In genomic region chr10:64030901-64031300, GRCm38 (mm10) we compare ENCODE assay signal across 28 mouse cellular contexts. TPM values are rescaled to one million over a fixed set of nuclear protein-coding genes. Genes with fewer than 3 reads are reported as not detected.
DNase-seq lines count a peak whose midpoint lies in the region; ATAC-seq and TF ChIP-seq lines count a peak whose summit lies in the region.
"Had no signal": no experiment of that assay in that cellular context is flagged by ENCODE, and none has a peak within 500 bp of the region (broad histone marks: within the 10 kb centered on the region; RNA-seq: fewer than 3 reads in every experiment).

No protein-coding gene starts in this region.

- no peak for TF ChIP-seq EP300 in lung, postnatal 0 days (IDR thresholded peaks at IDR 0.05)

- no peak for ATAC-seq in lung, postnatal 0 days
- ATAC-seq: CD4-positive, CD25-positive, alpha-beta regulatory T cell, adult 4 months; forebrain, embryonic 15.5 days; hindbrain, postnatal 0 days; inflammation-experienced regulatory T-cells, adult 6 months; intestine, embryonic 16.5 days had no signal

- peaks cover 7% of the 10 kb centered on the region; the same call in 1 of the 2 replicates for H3K4me1 ChIP-seq in cerebellum, adult 2 months (ENCODE audit: control insufficient read depth, insufficient read depth, low read length)
- H3K4me1 ChIP-seq in lung, postnatal 0 days (ENCODE audit: insufficient read depth, low read depth, low read length): no peaks in the 10 kb centered on the region
- H3K4me1 ChIP-seq: embryonic facial prominence, embryonic 10.5 days; embryonic facial prominence, embryonic 13.5 days; forebrain, embryonic 12.5 days; forebrain, embryonic 15.5 days; heart, embryonic 10.5 days; heart, embryonic 13.5 days had no signal

- peak; percentile 52 to 73 for DNase-seq in cerebellum, adult 2 months
- no peak for DNase-seq in cerebellum, postnatal 4 days (ENCODE audit: low spot score in 2 of 2)
- peak; percentile 48 for DNase-seq in cerebellum, adult 9-11 months
- DNase-seq in cerebellum, postnatal 25 days: peak; percentile 46 to 67
- no peak for DNase-seq in urinary bladder, postnatal 4 days (ENCODE audit: low spot score in 2 of 2)
- no peak for DNase-seq in lung, postnatal 0 days (ENCODE audit: low spot score)
- DNase-seq: adrenal gland, adult 2 months; adrenal gland, postnatal 14 days; embryo, embryonic 11 days; gastrocnemius, postnatal 10 days; gastrocnemius, postnatal 36 days; heart, adult 2 months; heart, postnatal 14 days; heart, postnatal 4 days; kidney, adult 18-20 months had no signal

- no peak for TF ChIP-seq POLR2A in cerebellum, adult 2 months (IDR thresholded peaks at IDR 0.05; ENCODE audit: borderline replicate concordance, insufficient read depth, low read length)

- no peaks in the 10 kb centered on the region for H3K36me3 ChIP-seq in lung, postnatal 0 days (ENCODE audit: insufficient read depth, low read length)
- H3K36me3 ChIP-seq: embryonic facial prominence, embryonic 10.5 days; embryonic facial prominence, embryonic 13.5 days; forebrain, embryonic 12.5 days; forebrain, embryonic 15.5 days; heart, embryonic 10.5 days; heart, embryonic 13.5 days had no signal

- H3K27me3 ChIP-seq in cerebellum, adult 2 months (ENCODE audit: control insufficient read depth, insufficient read depth, low read length): no peaks in the 10 kb centered on the region
- H3K27me3 ChIP-seq in lung, postnatal 0 days (replicated peaks; ENCODE audit: insufficient read depth, low read length): no peaks in the 10 kb centered on the region
- H3K27me3 ChIP-seq: embryonic facial prominence, embryonic 13.5 days; forebrain, embryonic 12.5 days; forebrain, embryonic 15.5 days; heart, embryonic 13.5 days had no signal

- H3K9ac ChIP-seq in lung, postnatal 0 days (replicated peaks; ENCODE audit: low read depth): no peak overlapping the region
- H3K9ac ChIP-seq: embryonic facial prominence, embryonic 13.5 days; forebrain, embryonic 12.5 days; forebrain, embryonic 15.5 days; heart, embryonic 13.5 days; hindbrain, embryonic 14.5 days had no signal

- H3K4me2 ChIP-seq in lung, postnatal 0 days (replicated peaks; ENCODE audit: low read depth, low read length): no peak overlapping the region
- H3K4me2 ChIP-seq: embryonic facial prominence, embryonic 13.5 days; forebrain, embryonic 12.5 days; forebrain, embryonic 15.5 days; heart, embryonic 13.5 days; hindbrain, embryonic 14.5 days had no signal

- H3K9me3 ChIP-seq in lung, postnatal 0 days (ENCODE audit: low read length): no peaks in the 10 kb centered on the region
- H3K9me3 ChIP-seq: embryonic facial prominence, embryonic 10.5 days; embryonic facial prominence, embryonic 13.5 days; forebrain, embryonic 12.5 days; forebrain, embryonic 15.5 days; heart, embryonic 10.5 days; heart, embryonic 13.5 days had no signal

- no peak for TF ChIP-seq CTCF in cerebellum, adult 2 months (IDR thresholded peaks at IDR 0.05; ENCODE audit: borderline replicate concordance, insufficient read depth, low read depth, low read length)
- TF ChIP-seq CTCF in lung, postnatal 0 days (IDR thresholded peaks at IDR 0.05): no peak

- H3K27ac ChIP-seq in cerebellum, adult 2 months (ENCODE audit: insufficient read depth, low read length): no peak overlapping the region
- no peak overlapping the region for H3K27ac ChIP-seq in lung, postnatal 0 days (ENCODE audit: low read length)
- H3K27ac ChIP-seq: embryonic facial prominence, embryonic 10.5 days; embryonic facial prominence, embryonic 13.5 days; forebrain, embryonic 12.5 days; forebrain, embryonic 15.5 days; heart, adult 2 months; heart, embryonic 10.5 days; heart, embryonic 13.5 days; hindbrain, embryonic 14.5 days; hindbrain, postnatal 0 days had no signal

- H3K4me3 ChIP-seq in cerebellum, adult 2 months (replicated peaks; ENCODE audit: insufficient read depth, low read depth, low read length): no peak overlapping the region
- H3K4me3 ChIP-seq in lung, postnatal 0 days (ENCODE audit: low read depth, low read length): no peak overlapping the region
- H3K4me3 ChIP-seq: embryonic facial prominence, embryonic 10.5 days; embryonic facial prominence, embryonic 13.5 days; erythroblast, embryonic 14.5 days; forebrain, embryonic 12.5 days; forebrain, embryonic 15.5 days; heart, adult 2 months; heart, embryonic 10.5 days; heart, embryonic 13.5 days had no signal

RNA-seq across cellular contexts. Expression of gene Lrrtm3, which starts 59.2 kb away (rescaled TPM):
- polyA plus RNA-seq in cerebellum, adult 2 months (2012; rRNA removed): 72.7 and 73.6 TPM in 2 replicates
- 0.11 and 0.14 TPM in 2 replicates for polyA plus RNA-seq in lung, postnatal 0 days (2015; fragmentation: Nextera tagmentation; extraction: Ambion mirVana)
- polyA plus RNA-seq: C2C12; CD4-positive, CD25-positive, alpha-beta regulatory T cell, adult 4 months; erythroblast, embryonic 14.5 days had no signal

Comparison
In these comparisons a context has a peak if more than half of its experiments do, and no peak if none do; other contexts are left out.
1. DNase-seq: peak in cerebellum, adult 2 months (2 of 2), cerebellum, adult 9-11 months (single experiment) and cerebellum, postnatal 25 days (2 of 2); none in cerebellum, postnatal 4 days (0 of 2), urinary bladder, postnatal 4 days (0 of 2) and lung, postnatal 0 days (single experiment).
2. RNA of gene Lrrtm3, which starts 59.2 kb away (polyA plus RNA-seq): 72.7 to 73.6 TPM in cerebellum, adult 2 months; 0.11 to 0.14 TPM in lung, postnatal 0 days; every median in the first group is over 10 times any median in the second.